Mouse (Mus musculus): Measurements from ENCODE around the gene Gja6. TPM values are rescaled to one million over a fixed set of nuclear protein-coding genes. Genes with fewer than 3 reads are reported as not detected.
A peak's percentile ranks its signal among the peaks of the same experiment; 100 is the strongest.

Gene Gja6
- total and polyA plus RNA-seq, 3 experiments, result 0.10 to 0.12 TPM; not detected in 1

GRCm38 (mm10) chrX:160905041-160905678, 1.7 kb downstream of the Gja6 start:
- H3K27me3 ChIP-seq (ENCODE audit: control insufficient read depth in 1 of 2, insufficient read depth in 2 of 2, low read length in 2 of 2), result no peaks in the 10 kb centered on the region
- H3K27ac ChIP-seq (ENCODE audit: control insufficient read depth, low read depth, low read length), result peak overlapping the region; percentile 74
- H3K4me1 ChIP-seq (ENCODE audit: control insufficient read depth in 1 of 2, insufficient read depth in 2 of 2, low read length in 2 of 2), result peaks cover 14 to 16% of the 10 kb centered on the region in 2 experiments
- peak; percentile 84 for DNase-seq (ENCODE audit: low read depth, low spot score)
- H3K4me3 ChIP-seq (ENCODE audit: control insufficient read depth in 1 of 2, insufficient read depth in 1 of 2, low read depth in 2 of 2, low read length in 2 of 2), result no peak overlapping the region
- no peaks in the 10 kb centered on the region for H3K9me3 ChIP-seq (replicated peaks; ENCODE audit: insufficient read depth, low read length)
- H3K9ac ChIP-seq (ENCODE audit: control insufficient read depth, low read depth, low read length, poor library complexity, severe bottlenecking), result no peak overlapping the region
- peaks cover 0 to 26% of the 10 kb centered on the region in 2 experiments; a peak in 2 of 4 replicates for H3K36me3 ChIP-seq (ENCODE audit: control insufficient read depth in 1 of 2, insufficient read depth in 2 of 2, low read length in 2 of 2)
- TF ChIP-seq JUND (IDR thresholded peaks at IDR 0.05; ENCODE audit: low read depth, low read length), result no peak
- TF ChIP-seq GATA1 (IDR thresholded peaks at IDR 0.05; ENCODE audit: low read depth, low read length), result peak; percentile 99
- TF ChIP-seq TAL1 (IDR thresholded peaks at IDR 0.05; ENCODE audit: low read length), result peak; percentile 96
- TF ChIP-seq ZNF384 (IDR thresholded peaks at IDR 0.05; ENCODE audit: low read depth, low read length), result no peak
- peak; percentile 99 for TF ChIP-seq TCF12 (IDR thresholded peaks at IDR 0.05; ENCODE audit: low read depth, low read length)
- TF ChIP-seq CHD2 (IDR thresholded peaks at IDR 0.05; ENCODE audit: low read length), result no peak
- peak; percentile 74 for TF ChIP-seq RCOR1 (IDR thresholded peaks at IDR 0.05; ENCODE audit: low read depth, low read length)
- no peak for TF ChIP-seq MAFK (IDR thresholded peaks at IDR 0.05; ENCODE audit: borderline replicate concordance, low read depth, low read length)
- peak; percentile 75 for TF ChIP-seq ETS1 (IDR thresholded peaks at IDR 0.05; ENCODE audit: low read depth, low read length)
- TF ChIP-seq MYC (IDR thresholded peaks at IDR 0.05; ENCODE audit: low read depth, low read length), result 0 out of 2 replicates have a peak, but pooled peaks have one; percentile 40
- 0 out of 2 replicates have a peak, but pooled peaks have one; percentile 18 for TF ChIP-seq MYB (IDR thresholded peaks at IDR 0.05; ENCODE audit: low read depth, low read length)
- peak; percentile 96 for TF ChIP-seq EP300 (IDR thresholded peaks at IDR 0.05; ENCODE audit: low read depth in 1 of 2, low read length in 2 of 2)
- no peak for TF ChIP-seq MAZ (IDR thresholded peaks at IDR 0.05; ENCODE audit: low read depth, low read length)
- TF ChIP-seq UBTF (IDR thresholded peaks at IDR 0.05; ENCODE audit: borderline replicate concordance, insufficient read depth, low read depth, low read length), result no peak
- no peaks in the 10 kb centered on the region for H3K79me2 ChIP-seq (ENCODE audit: control insufficient read depth, insufficient read depth, low read length, poor library complexity)

DNA sequence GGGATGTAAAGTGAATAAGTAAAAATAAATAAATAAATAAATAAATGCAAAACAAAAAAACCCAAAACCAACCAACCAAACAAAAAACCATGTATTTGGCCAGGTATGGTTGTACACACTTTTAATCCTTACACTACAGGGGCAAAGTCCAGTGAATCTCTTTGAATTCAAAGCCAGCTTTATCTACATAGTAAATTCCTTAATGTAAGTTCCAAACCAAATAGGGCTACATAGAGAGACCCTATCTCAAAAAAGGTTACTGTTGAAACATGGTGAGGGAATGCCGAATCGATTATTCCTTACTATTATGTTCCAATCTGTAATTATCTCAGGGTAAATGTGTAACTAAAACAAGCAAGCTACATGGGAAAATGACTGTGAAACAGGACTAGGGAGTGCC, 5.7 kb downstream of the Gja6 start:
- no peaks in the 10 kb centered on the region for H3K79me2 ChIP-seq (ENCODE audit: control insufficient read depth, insufficient read depth, low read length, poor library complexity)
- H3K27ac ChIP-seq (ENCODE audit: control insufficient read depth, low read depth, low read length), result no peak overlapping the region
- peaks cover 0 to 20% of the 10 kb centered on the region in 2 experiments; a peak in 2 of 4 replicates for H3K36me3 ChIP-seq (ENCODE audit: control insufficient read depth in 1 of 2, insufficient read depth in 2 of 2, low read length in 2 of 2)
- TF ChIP-seq ZNF384 (IDR thresholded peaks at IDR 0.05; ENCODE audit: low read depth, low read length) (no peak), TBP (IDR thresholded peaks at IDR 0.05; ENCODE audit: low read depth, low read length) (no peak), NRF1 (IDR thresholded peaks at IDR 0.05; ENCODE audit: insufficient read depth, low read depth, low read length, poor library complexity, severe bottlenecking) (no peak), JUND (IDR thresholded peaks at IDR 0.05; ENCODE audit: low read depth, low read length) (no peak), MXI1 (IDR thresholded peaks at IDR 0.05; ENCODE audit: low read depth, low read length) (no peak), ETS1 (IDR thresholded peaks at IDR 0.05; ENCODE audit: low read depth, low read length) (no peak), USF1 (IDR thresholded peaks at IDR 0.05; ENCODE audit: low read depth, low read length) (no peak), BHLHE40 (IDR thresholded peaks at IDR 0.05; ENCODE audit: borderline replicate concordance, low read depth, low read length) (no peak), GABPA (IDR thresholded peaks at IDR 0.05; ENCODE audit: low read depth, low read length) (no peak), CHD1 (IDR thresholded peaks at IDR 0.05; ENCODE audit: low read depth, low read length) (no peak), TAL1 (IDR thresholded peaks at IDR 0.05; ENCODE audit: low read length) (no peak)
- no peak overlapping the region for H3K9ac ChIP-seq (ENCODE audit: control insufficient read depth, low read depth, low read length, poor library complexity, severe bottlenecking)
- H3K9me3 ChIP-seq (replicated peaks; ENCODE audit: insufficient read depth, low read length), result no peaks in the 10 kb centered on the region
- H3K4me1 ChIP-seq (ENCODE audit: control insufficient read depth in 1 of 2, insufficient read depth in 2 of 2, low read length in 2 of 2), result peaks cover 11 to 12% of the 10 kb centered on the region in 2 experiments
- H3K4me3 ChIP-seq (ENCODE audit: control insufficient read depth in 1 of 2, insufficient read depth in 1 of 2, low read depth in 2 of 2, low read length in 2 of 2), result no peak overlapping the region
- H3K27me3 ChIP-seq (ENCODE audit: control insufficient read depth in 1 of 2, insufficient read depth in 2 of 2, low read length in 2 of 2), result no peaks in the 10 kb centered on the region
- DNase-seq (ENCODE audit: low read depth, low spot score), result no peak

Measured in MEL (cell line).